Mouse (Mus musculus) liver, embryonic 13.5 days (tissue): ENCODE results near the gene Gm4858. TPM values are rescaled to one million over a fixed set of nuclear protein-coding genes. Genes with fewer than 3 reads are reported as not detected.
"Not testable (repeated sequence)": the region's sequence is repeated elsewhere in the genome, so short reads cannot be mapped to it uniquely, and the experiment has no call there.

ENCODE experiments used
- ATAC-seq: fragments of 200-750 bp; cut with Nextera tagmentation; 2 replicates; pipeline ENCODE4 v1.8.0; 2017; ENCODE audit warnings: low read depth, mild to moderate bottlenecking, moderate number of reproducible peaks, moderate library complexity
- DNase-seq: peaks from one replicate; pipeline ENCODE4 v3.0.0; 2022
- H3K27ac ChIP-seq: fragments of 300-500 bp; sonication (generic); 2 replicates; pipeline ENCODE4 v1.5.1; 2015; ENCODE audit warnings: moderate library complexity, mild to moderate bottlenecking, inconsistent platforms
- H3K27me3 ChIP-seq: fragments of 300-500 bp; sonication (generic); 2 replicates; pipeline ENCODE4 v1.6.1; 2015; ENCODE audit warnings: mild to moderate bottlenecking, inconsistent platforms
- H3K36me3 ChIP-seq: fragments of 300-500 bp; sonication (generic); 2 replicates; pipeline ENCODE4 v1.6.1; 2015; ENCODE audit warnings: mild to moderate bottlenecking, inconsistent platforms
- H3K4me1 ChIP-seq: fragments of 300-500 bp; sonication (generic); replicated peaks from 2 replicates; pipeline ENCODE4 v1.6.1; 2015; ENCODE audit warnings: inconsistent platforms
- H3K4me2 ChIP-seq: fragments of 300-500 bp; sonication (generic); 2 replicates; pipeline ENCODE4 v1.6.1; 2015; ENCODE audit warnings: inconsistent platforms, mild to moderate bottlenecking, moderate library complexity
- H3K4me3 ChIP-seq: fragments of 300-500 bp; sonication (generic); replicated peaks from 2 replicates; pipeline ENCODE4 v1.5.1; 2015; ENCODE audit warnings: mild to moderate bottlenecking, inconsistent platforms
- H3K9ac ChIP-seq: fragments of 300-500 bp; sonication (generic); 2 replicates; pipeline ENCODE4 v1.6.1; 2015; ENCODE audit warnings: mild to moderate bottlenecking, inconsistent platforms
- H3K9me3 ChIP-seq: fragments of 300-500 bp; sonication (generic); replicated peaks from 2 replicates; pipeline ENCODE4 v1.6.1; 2016; ENCODE audit warnings: inconsistent platforms
- WGBS: fragments of 180-500 bp; shearing (Covaris S2); methylation state at CpG from one replicate; pipeline ENCODE4 v1.1.7; 2015; ENCODE audit not compliant: insufficient replicate concordance; 5-methylcytosine and 5-hydroxymethylcytosine counted together
- polyA plus RNA-seq: library from polyadenylated mRNA; unstranded; fragments of >200 nt; fragmentation: Nextera tagmentation; extraction: Ambion mirVana; gene quantifications from 2 replicates; pipeline ENCODE4 v1.2.1, GENCODE M21; 2015

Gm4858 gene
- polyA plus RNA-seq = not detected in 2 replicates

DNA sequence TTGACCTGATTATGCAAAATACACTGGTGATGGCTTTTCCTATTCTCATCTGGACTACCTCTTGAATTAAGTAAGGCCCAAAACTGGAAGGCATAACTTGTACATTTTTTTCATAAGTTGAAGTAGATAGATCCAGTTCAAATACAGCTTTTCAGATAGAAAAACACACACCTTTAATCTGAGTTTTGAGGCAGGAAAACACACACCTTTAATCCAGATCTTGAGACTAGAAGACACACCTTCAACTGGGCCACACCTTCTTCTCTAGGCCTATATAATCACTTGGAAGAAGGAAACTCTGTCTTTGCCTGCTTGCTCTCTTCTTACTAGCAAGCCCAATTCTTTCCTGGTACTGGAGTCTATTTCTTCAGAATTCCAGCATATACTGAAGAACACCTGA, at the start of gene Gm4858:
Gene Gm4858 (plus strand): TSS at position 301 of the 400 bp plus-strand sequence.
- not testable (repeated sequence) for H3K9ac ChIP-seq, H3K36me3 ChIP-seq, DNase-seq, H3K9me3 ChIP-seq, ATAC-seq, H3K27me3 ChIP-seq, H3K27ac ChIP-seq, H3K4me2 ChIP-seq, H3K4me1 ChIP-seq, H3K4me3 ChIP-seq

DNA sequence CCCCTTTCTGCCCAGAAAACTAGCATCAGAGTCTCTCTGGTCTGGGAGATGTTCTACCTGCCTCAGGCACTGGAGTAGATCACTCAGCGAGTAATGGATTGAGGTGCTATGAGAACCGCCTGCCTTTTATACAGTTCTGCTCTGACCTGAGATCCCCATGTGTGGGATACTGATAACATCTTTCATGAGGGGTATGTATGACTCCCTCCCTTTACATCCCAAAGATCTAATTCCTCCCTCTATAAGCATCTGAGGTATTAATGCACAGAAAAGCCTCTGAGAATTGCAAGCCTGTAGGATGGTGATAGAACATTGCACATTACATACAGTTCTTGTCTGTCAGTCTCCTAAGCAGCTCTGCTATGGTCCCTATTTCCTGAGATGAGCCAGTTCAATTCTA, 49.7 kb upstream of the Gm4858 start, which contains the start of gene Lce1m:
Gene Lce1m (minus strand): TSS at position 101 of the 400 bp plus-strand sequence.
- DNase-seq (no peak), ATAC-seq (no peak)
- 76% methylated on average over 2 of the region's 2 CpGs for WGBS
- H3K4me3 ChIP-seq = no peak within 1 kb of the TSS
- H3K4me2 ChIP-seq = no peak within 1 kb of the TSS
- H3K4me1 ChIP-seq = no peaks in the 10 kb centered on the region
- H3K9ac ChIP-seq = no peak within 1 kb of the TSS
- no peaks in the 10 kb centered on the region for H3K9me3 ChIP-seq
- peaks cover 15% of the 10 kb centered on the region for H3K27me3 ChIP-seq
- no peaks in the 10 kb centered on the region for H3K36me3 ChIP-seq
- H3K27ac ChIP-seq = no peak within 1 kb of the TSS

DNA sequence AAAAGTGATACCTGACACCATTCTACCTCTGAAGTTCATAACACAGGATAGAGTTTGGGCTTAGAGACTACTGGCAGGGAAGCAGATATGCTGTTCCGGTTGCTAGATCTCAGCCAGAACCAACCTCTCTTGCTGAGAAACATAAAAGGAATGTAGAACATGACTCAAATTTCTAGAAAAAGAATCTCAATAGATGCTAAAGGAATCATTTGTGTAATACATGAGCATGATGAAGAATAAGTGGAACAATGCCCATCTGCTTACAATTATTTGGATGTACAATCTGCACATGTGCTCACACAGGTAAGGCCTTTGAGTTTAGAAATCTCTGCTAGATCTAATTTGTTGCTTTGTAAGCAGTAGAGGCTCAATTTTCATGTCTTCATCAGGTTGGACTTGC, 47.5 kb upstream of the Gm4858 start:
- Histone ChIP-seq H3K27ac (no peak overlapping the region), H3K9me3 (no peaks in the 10 kb centered on the region), H3K4me1 (no peaks in the 10 kb centered on the region), H3K9ac (no peak overlapping the region), H3K27me3 (no peaks in the 10 kb centered on the region), H3K4me2 (no peak overlapping the region), H3K36me3 (no peaks in the 10 kb centered on the region), H3K4me3 (no peak overlapping the region)
- ATAC-seq (no peak), DNase-seq (no peak)
- 69% methylated on average over 1 of the region's 1 CpGs for WGBS

DNA sequence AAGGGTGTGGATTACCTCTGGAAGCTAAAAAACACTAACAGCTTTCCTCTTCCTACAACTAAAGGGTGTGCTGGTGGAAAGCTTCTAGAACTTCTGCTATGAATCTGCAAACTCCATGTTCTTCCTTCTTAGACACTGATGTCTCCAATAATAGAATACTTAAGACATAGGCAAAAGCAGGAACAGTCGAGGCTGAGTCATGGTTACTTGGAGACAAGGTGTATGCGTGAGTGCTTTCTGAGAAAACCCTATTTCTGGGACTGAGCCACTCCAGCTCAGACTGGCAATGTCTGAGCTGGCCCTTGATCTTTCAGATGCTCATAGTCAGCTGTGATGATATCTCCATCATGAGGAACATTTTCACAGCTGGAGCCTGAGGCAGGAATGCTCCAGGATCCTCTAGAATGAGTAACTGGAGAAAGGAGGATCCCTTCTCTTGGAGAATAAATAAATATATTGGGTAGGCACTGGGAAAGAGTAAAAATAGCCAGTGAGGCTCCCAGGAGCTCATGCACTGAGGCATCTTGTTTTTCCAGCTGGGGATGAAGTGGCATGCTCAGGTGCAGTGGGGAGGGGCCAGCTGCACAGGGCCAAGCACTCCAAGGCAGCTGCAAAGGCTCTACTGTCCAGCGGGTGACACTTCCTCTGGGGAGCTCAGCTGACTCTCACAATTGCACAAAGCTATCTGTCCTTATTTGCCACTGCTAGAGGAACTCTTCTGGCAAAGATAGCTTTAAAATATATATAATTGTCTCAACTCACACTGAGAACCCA, 45.0 kb upstream of the Gm4858 start:
- H3K4me1 ChIP-seq = no peaks in the 10 kb centered on the region
- H3K9me3 ChIP-seq = no peaks in the 10 kb centered on the region
- H3K9ac ChIP-seq = no peak overlapping the region
- H3K27me3 ChIP-seq = no peaks in the 10 kb centered on the region
- ATAC-seq (no peak), DNase-seq (no peak)
- no peak overlapping the region for H3K27ac ChIP-seq
- WGBS = 54% methylated on average over 3 of the region's 3 CpGs
- H3K4me2 ChIP-seq = no peak overlapping the region
- H3K36me3 ChIP-seq = no peaks in the 10 kb centered on the region
- H3K4me3 ChIP-seq = no peak overlapping the region

DNA sequence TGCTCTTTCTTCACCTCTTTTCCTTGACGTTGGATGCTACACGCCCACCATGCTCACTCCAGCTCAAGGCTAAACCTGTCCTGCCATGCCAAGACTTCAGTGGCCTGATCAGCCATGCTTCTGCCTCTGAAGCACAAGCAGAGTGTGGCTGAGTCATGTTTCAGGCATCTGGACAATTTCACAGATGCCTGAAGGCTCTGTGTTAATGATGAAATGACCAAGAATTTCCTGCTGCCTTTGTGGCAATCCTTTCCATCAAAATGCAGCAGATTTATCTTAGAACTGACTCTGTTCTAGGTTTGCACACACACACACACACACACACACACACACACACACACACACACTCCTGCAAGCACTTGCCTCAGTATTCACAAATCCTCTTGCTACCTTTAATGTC, 43.1 kb upstream of the Gm4858 start:
- Histone ChIP-seq H3K4me1 (no peaks in the 10 kb centered on the region), H3K27me3 (no peaks in the 10 kb centered on the region), H3K9me3 (no peaks in the 10 kb centered on the region), H3K4me2 (no peak overlapping the region), H3K36me3 (no peaks in the 10 kb centered on the region), H3K9ac (no peak overlapping the region), H3K4me3 (no peak overlapping the region), H3K27ac (no peak overlapping the region)
- ATAC-seq = no peak
- DNase-seq = no peak
- 71% methylated on average over 2 of the region's 2 CpGs for WGBS

DNA sequence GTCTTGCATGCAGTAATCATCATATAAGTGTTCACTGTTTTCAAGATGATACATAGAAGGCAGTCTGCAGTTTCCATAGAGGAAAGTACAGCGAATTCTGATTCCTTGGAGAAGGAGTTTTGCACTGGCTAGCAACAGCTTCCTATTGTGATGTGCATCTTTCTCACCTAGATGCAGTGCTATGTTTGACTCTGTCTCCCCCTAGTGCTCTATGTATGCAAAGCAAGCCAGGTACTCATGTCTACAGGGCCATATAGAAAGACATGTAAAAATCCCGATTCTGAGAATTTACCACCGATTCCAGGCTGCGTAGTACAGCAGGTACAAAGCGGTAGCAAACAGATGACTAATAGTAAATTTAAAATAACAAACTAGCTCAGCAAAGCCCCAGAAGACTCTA, 37.2 kb upstream of the Gm4858 start:
- 43% methylated on average over 5 of the region's 5 CpGs for WGBS
- H3K36me3 ChIP-seq = no peaks in the 10 kb centered on the region
- no peak overlapping the region for H3K9ac ChIP-seq
- DNase-seq (no peak), ATAC-seq (no peak)
- H3K4me3 ChIP-seq = no peak overlapping the region
- H3K9me3 ChIP-seq = no peaks in the 10 kb centered on the region
- H3K4me1 ChIP-seq = no peaks in the 10 kb centered on the region
- H3K27me3 ChIP-seq = no peaks in the 10 kb centered on the region
- H3K4me2 ChIP-seq = no peak overlapping the region
- H3K27ac ChIP-seq = no peak overlapping the region

DNA sequence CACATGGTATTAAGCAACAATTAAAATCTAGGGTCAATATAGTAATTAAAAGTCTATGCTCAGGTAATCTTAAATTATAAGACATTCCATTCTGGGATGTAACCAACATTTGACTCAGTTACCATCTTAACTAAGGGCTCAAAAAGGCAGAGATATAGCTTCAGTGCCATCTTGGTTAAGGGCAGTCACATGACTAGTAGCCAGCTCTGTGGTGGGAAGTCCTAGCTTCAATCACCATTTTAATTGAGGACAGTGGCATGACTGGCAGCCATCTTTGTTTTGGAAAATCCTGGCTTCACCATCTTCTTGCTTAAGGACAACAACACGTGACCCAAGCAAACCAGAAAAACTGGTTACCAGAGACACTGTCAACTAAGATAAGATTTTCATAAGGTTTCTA, 18.4 kb upstream of the Gm4858 start:
- Histone ChIP-seq H3K27ac (no peak overlapping the region), H3K4me3 (no peak overlapping the region), H3K27me3 (no peaks in the 10 kb centered on the region), H3K9ac (no peak overlapping the region), H3K4me2 (no peak overlapping the region), H3K9me3 (no peaks in the 10 kb centered on the region), H3K4me1 (no peaks in the 10 kb centered on the region), H3K36me3 (no peaks in the 10 kb centered on the region)
- WGBS = 67% methylated on average over 1 of the region's 1 CpGs
- no peak for ATAC-seq
- no peak for DNase-seq

DNA sequence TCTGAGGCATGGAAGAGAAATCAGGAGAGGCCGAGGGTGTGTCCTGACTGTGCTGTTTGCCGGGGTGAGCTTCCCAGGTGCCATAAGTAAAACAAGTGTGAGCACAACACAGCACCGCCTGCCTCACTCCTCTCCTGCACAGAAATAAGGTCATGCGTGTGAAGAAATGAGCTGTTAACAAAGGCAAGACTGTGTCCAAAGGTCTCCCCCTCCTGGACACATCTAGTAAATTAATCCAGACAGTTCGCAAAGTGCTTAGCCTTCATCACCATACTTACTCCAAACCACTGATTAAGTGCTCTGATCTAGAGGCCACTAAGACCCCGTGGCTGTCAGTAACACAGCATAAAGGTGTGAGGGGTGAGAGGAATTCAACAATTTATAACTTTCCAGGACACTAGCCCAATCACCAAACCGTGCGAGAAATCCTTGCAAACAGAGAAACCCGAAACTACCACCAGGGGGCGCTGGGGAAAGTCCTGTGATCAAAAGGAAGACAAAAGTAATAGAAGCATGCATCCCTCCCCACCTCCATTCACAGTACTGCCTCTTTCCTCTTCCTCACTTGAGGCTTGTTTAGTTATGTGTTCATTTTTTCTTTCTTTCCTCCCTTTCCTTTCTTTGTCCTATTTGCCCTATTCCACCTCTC, 15.7 kb upstream of the Gm4858 start:
- 48% methylated on average over 10 of the region's 10 CpGs for WGBS
- no peak for DNase-seq
- no peaks in the 10 kb centered on the region for H3K4me1 ChIP-seq
- H3K4me3 ChIP-seq = no peak overlapping the region
- H3K27ac ChIP-seq = no peak overlapping the region
- no peak for ATAC-seq
- no peaks in the 10 kb centered on the region for H3K9me3 ChIP-seq
- H3K4me2 ChIP-seq = no peak overlapping the region
- no peaks in the 10 kb centered on the region for H3K27me3 ChIP-seq
- H3K9ac ChIP-seq = no peak overlapping the region
- no peaks in the 10 kb centered on the region for H3K36me3 ChIP-seq

DNA sequence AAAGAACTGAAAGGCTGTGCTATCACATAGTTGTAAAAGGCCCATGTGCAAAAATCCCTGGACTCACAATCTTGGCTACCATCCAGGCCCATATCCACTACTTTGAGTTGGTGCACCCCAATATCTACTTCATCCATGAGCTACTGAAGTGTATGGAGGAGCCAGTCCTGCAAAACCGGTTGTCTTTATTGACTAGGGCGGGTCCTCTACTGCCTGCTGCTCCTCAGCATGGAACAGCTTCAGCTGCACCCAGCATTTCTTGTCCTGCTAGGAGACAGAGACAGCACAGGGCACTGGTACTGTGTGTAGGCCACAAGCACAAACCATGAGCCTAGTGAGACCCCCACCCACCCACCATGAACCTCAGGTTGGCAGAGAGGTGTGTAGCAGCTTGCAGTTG, 18.0 kb downstream of the Gm4858 start:
- no peak overlapping the region for H3K4me3 ChIP-seq
- no peak overlapping the region for H3K9ac ChIP-seq
- 55% methylated on average over 2 of the region's 2 CpGs for WGBS
- DNase-seq (no peak), ATAC-seq (no peak)
- H3K36me3 ChIP-seq = no peaks in the 10 kb centered on the region
- H3K27me3 ChIP-seq = no peaks in the 10 kb centered on the region
- no peak overlapping the region for H3K4me2 ChIP-seq
- H3K27ac ChIP-seq = no peak overlapping the region
- H3K9me3 ChIP-seq = no peaks in the 10 kb centered on the region
- H3K4me1 ChIP-seq = no peaks in the 10 kb centered on the region

DNA sequence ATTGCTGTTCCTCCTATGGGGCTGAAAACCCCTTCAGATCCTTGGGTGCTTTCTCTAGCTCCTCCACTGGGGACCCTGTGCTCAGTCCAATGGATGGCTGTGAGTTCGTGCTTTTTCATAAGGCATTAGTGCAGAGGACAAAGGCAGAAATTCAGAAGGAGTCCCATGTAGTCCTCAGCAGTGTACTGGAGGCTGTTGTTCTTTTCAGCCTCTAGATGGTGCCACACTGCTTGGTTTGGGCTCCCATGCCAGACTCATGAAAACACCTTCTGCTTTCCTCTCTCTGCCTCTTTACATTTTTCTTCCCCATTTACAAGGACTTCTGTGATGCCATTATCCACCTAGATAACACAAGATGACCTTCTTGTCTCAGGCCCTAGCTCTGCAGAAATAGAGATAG, 25.0 kb downstream of the Gm4858 start:
- not testable (repeated sequence) for H3K4me2 ChIP-seq, H3K4me1 ChIP-seq, H3K27me3 ChIP-seq, H3K4me3 ChIP-seq, ATAC-seq, H3K9me3 ChIP-seq, H3K27ac ChIP-seq, H3K9ac ChIP-seq, H3K36me3 ChIP-seq, DNase-seq
- 22% methylated on average over 1 of the region's 1 CpGs for WGBS

DNA sequence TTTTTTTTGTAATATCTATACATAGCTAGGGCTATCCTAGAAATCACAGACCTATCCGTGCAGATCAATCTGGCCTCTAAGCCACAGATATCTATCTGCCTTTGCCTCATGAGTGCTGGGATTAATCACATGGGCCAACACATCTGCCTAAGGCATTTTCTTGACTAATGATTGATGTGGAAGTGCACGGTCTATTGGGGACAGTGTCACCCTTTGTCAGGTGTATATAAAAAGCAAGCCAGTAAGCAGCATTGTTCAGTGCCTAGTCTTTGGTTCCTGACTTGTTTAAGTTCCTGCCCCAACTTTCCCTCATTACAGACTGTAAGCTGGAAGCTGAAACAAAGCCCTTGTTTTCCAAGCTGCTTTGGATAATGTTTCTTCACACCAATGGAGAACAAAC, 27.8 kb downstream of the Gm4858 start:
- Histone ChIP-seq H3K4me3 (no peak overlapping the region), H3K27me3 (no peaks in the 10 kb centered on the region), H3K4me2 (no peak overlapping the region), H3K36me3 (no peaks in the 10 kb centered on the region), H3K9me3 (no peaks in the 10 kb centered on the region), H3K27ac (no peak overlapping the region), H3K9ac (no peak overlapping the region), H3K4me1 (no peaks in the 10 kb centered on the region)
- 54% methylated on average over 2 of the region's 2 CpGs for WGBS
- ATAC-seq (no peak), DNase-seq (no peak)

DNA sequence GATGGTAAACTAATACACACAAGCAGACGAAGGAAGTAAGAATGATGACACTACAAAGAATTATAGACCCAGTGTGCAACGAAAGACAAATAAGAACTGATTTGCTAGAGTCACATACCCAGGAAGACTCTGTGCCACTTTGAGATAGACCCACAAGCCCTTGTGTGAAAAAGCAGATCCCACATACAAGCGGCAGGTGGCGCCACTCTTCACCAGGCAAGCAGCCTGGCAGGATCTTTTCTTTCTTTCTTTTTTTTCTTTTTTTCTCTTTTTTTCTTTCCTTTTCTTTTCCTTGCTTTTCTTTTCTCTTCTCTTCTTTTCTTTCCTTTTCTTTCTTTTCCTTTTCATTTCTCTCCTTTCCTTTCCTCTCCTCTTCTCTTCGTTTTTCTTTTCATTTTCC, 43.0 kb downstream of the Gm4858 start:
- Histone ChIP-seq H3K9me3 (no peaks in the 10 kb centered on the region), H3K36me3 (no peaks in the 10 kb centered on the region), H3K4me2 (no peak overlapping the region), H3K4me3 (no peak overlapping the region), H3K9ac (no peak overlapping the region), H3K4me1 (no peaks in the 10 kb centered on the region), H3K27me3 (no peaks in the 10 kb centered on the region), H3K27ac (no peak overlapping the region)
- 27% methylated on average over 5 of the region's 5 CpGs for WGBS
- ATAC-seq = no peak
- no peak for DNase-seq
